Mouse (Mus musculus): ENCODE measurements around the gene Ski.
"Not testable (repeated sequence)": the region's sequence is repeated elsewhere in the genome, so short reads cannot be mapped to it uniquely, and the experiment has no call there.

Ski gene

GRCm38 (mm10) chr4:155222552-155222840 is at the start of gene Ski:
Gene Ski (minus strand): TSS chr4:155222592.
- no peak for DNase-seq

GRCm38 (mm10) chr4:155268382-155268781 is 46.0 kb upstream of the Ski start:
- DNase-seq, result peak; percentile 80 to 82

- peak; percentile 47 to 51 for DNase-seq
Measured at GRCm38 (mm10) chr4:155267639-155268175, 45.3 kb upstream of the Ski start.

- DNase-seq, result peak; percentile 51 to 54
Measured at GRCm38 (mm10) chr4:155267047-155267543, 44.7 kb upstream of the Ski start.

GRCm38 (mm10) chr4:155264521-155265321 is 42.3 kb upstream of the Ski start:
- DNase-seq, result peak; percentile 80 to 85

- DNase-seq, result no peak
Measured at GRCm38 (mm10) chr4:155252253-155252652, 29.9 kb upstream of the Ski start.

- DNase-seq, result peak; percentile 57 to 65
Measured at GRCm38 (mm10) chr4:155251147-155251546, 28.8 kb upstream of the Ski start.

- DNase-seq, result peak; percentile 47 to 61
Measured at GRCm38 (mm10) chr4:155250361-155251117, 28.1 kb upstream of the Ski start.

- peak; percentile 94 for DNase-seq
Measured at GRCm38 (mm10) chr4:155249648-155250351, 27.4 kb upstream of the Ski start, which contains the start of gene Faap20. Gene Faap20 (plus strand): TSS chr4:155249802.

GRCm38 (mm10) chr4:155249257-155249647 is 26.9 kb upstream of the Ski start:
- peak; percentile 98 for DNase-seq

- not testable (repeated sequence) for DNase-seq
Measured at GRCm38 (mm10) chr4:155248054-155248453, 25.7 kb upstream of the Ski start.

- DNase-seq, result peak; percentile 88 to 94
Measured at GRCm38 (mm10) chr4:155246691-155247105, 24.3 kb upstream of the Ski start.

- DNase-seq, result peak in 1 of 2 experiments; percentile 47
Measured at GRCm38 (mm10) chr4:155245770-155246492, 23.5 kb upstream of the Ski start.

GRCm38 (mm10) chr4:155243233-155243632 is 20.8 kb upstream of the Ski start:
- DNase-seq, result no peak

GRCm38 (mm10) chr4:155242292-155242691 is 19.9 kb upstream of the Ski start:
- peak; percentile 70 to 77 for DNase-seq

GRCm38 (mm10) chr4:155241789-155242188 is 19.4 kb upstream of the Ski start:
- DNase-seq, result peak; percentile 84 to 91

GRCm38 (mm10) chr4:155239494-155239893 is 17.1 kb upstream of the Ski start:
- DNase-seq, result peak; percentile 55 to 67

- peak in 1 of 2 experiments; percentile 22 for DNase-seq
Measured at GRCm38 (mm10) chr4:155238276-155238675, 15.9 kb upstream of the Ski start.

GRCm38 (mm10) chr4:155236737-155237385 is 14.5 kb upstream of the Ski start:
- no peak for DNase-seq

GRCm38 (mm10) chr4:155235311-155236119 is 13.1 kb upstream of the Ski start:
- peak; percentile 91 to 95 for DNase-seq

Data from cerebellum, postnatal 10 days (tissue).